Mouse (Mus musculus) MEL (cell line): Measurements from ENCODE around the gene Sept9. TPM values are rescaled to one million over a fixed set of nuclear protein-coding genes. Genes with fewer than 3 reads are reported as not detected.

Source experiments
- DNase-seq: peaks from one replicate; pipeline ENCODE4 v3.0.0; 2011; ENCODE audit warnings: low read depth, low spot score
- H3K27ac ChIP-seq: 2 replicates; pipeline ENCODE4 v1.5.1; 2012; ENCODE audit warnings: low read depth, mild to moderate bottlenecking, control low read depth, low read length, moderate library complexity; ENCODE audit not compliant: control insufficient read depth
- H3K27me3 ChIP-seq, 2 experiments: fragments of 150-350 bp in 1 of 2; sonication (generic) in 1 of 2; 2 replicates each; pipeline ENCODE4 v1.6.1; 2012; ENCODE audit warnings: low read length in 2 of 2, mild to moderate bottlenecking in 2 of 2, improper control_type of control experiment in 1 of 2, moderate library complexity in 1 of 2; ENCODE audit not compliant: insufficient read depth in 2 of 2, control insufficient read depth in 1 of 2
- H3K36me3 ChIP-seq, 2 experiments: 2 replicates each; pipeline ENCODE4 v1.6.1; 2012 to 2014; ENCODE audit warnings: low read length in 2 of 2, improper control_type of control experiment in 1 of 2, inconsistent platforms in 1 of 2, mild to moderate bottlenecking in 1 of 2; ENCODE audit not compliant: insufficient read depth in 2 of 2, control insufficient read depth in 1 of 2
- H3K4me1 ChIP-seq, 2 experiments: fragments of 150-350 bp in 1 of 2; sonication (generic) in 1 of 2; 2 replicates each; pipeline ENCODE4 v1.6.1; 2012; ENCODE audit warnings: low read length in 2 of 2, improper control_type of control experiment in 1 of 2, mild to moderate bottlenecking in 1 of 2; ENCODE audit not compliant: insufficient read depth in 2 of 2, control insufficient read depth in 1 of 2
- H3K4me3 ChIP-seq, 2 experiments: fragments of 150-350 bp in 1 of 2; sonication (generic) in 1 of 2; 2 replicates each; pipeline ENCODE4 v1.5.1; 2012; ENCODE audit warnings: low read depth in 2 of 2, low read length in 2 of 2, mild to moderate bottlenecking in 2 of 2, moderate library complexity in 2 of 2, control low read depth in 1 of 2, improper control_type of control experiment in 1 of 2; ENCODE audit not compliant: control insufficient read depth in 1 of 2, insufficient read depth in 1 of 2
- H3K79me2 ChIP-seq: 2 replicates; pipeline ENCODE4 v1.6.1; 2012; ENCODE audit warnings: mild to moderate bottlenecking, low read length, moderate library complexity; ENCODE audit not compliant: control insufficient read depth, poor library complexity, insufficient read depth
- H3K9ac ChIP-seq: 2 replicates; pipeline ENCODE4 v1.6.1; 2012; ENCODE audit warnings: low read depth, mild to moderate bottlenecking, control low read depth, low read length, moderate library complexity; ENCODE audit not compliant: control insufficient read depth, poor library complexity, severe bottlenecking
- H3K9me3 ChIP-seq: fragments of 150-350 bp; sonication (generic); replicated peaks from 2 replicates; pipeline ENCODE4 v1.6.1; 2012; ENCODE audit warnings: mild to moderate bottlenecking, low read length, improper control_type of control experiment, moderate library complexity; ENCODE audit not compliant: insufficient read depth
- BHLHE40 ChIP-seq: IDR thresholded peaks from 2 replicates; pipeline ENCODE4 v1.6.1; 2012; ENCODE audit warnings: low read depth, mild to moderate bottlenecking, inconsistent platforms, low read length, improper control_type of control experiment, borderline replicate concordance
- CHD1 ChIP-seq: IDR thresholded peaks from 2 replicates; pipeline ENCODE4 v1.6.1; 2012; ENCODE audit warnings: low read depth, mild to moderate bottlenecking, inconsistent platforms, low read length, improper control_type of control experiment
- CTCF ChIP-seq, 3 experiments: IDR thresholded peaks in 2 of 3; conservative IDR thresholded peaks in 1 of 3; 2 replicates each; pipeline ENCODE4 v1.5.1; 2011 to 2012; ENCODE audit warnings: low read length in 3 of 3, low read depth in 2 of 3, mild to moderate bottlenecking in 2 of 3, improper control_type of control experiment in 1 of 3, inconsistent platforms in 1 of 3, mixed read lengths in 1 of 3, moderate library complexity in 1 of 3; ENCODE audit not compliant: control insufficient read depth in 1 of 3, insufficient read depth in 1 of 3, poor library complexity in 1 of 3, severe bottlenecking in 1 of 3
- ELF1 ChIP-seq: IDR thresholded peaks from 2 replicates; pipeline ENCODE4 v1.6.1; 2014; ENCODE audit warnings: low read depth, mild to moderate bottlenecking, inconsistent platforms, low read length, improper control_type of control experiment, moderate library complexity
- ETS1 ChIP-seq: IDR thresholded peaks from 2 replicates; pipeline ENCODE4 v1.6.1; 2012; ENCODE audit warnings: low read depth, mild to moderate bottlenecking, inconsistent platforms, low read length, improper control_type of control experiment, moderate library complexity
- GABPA ChIP-seq: IDR thresholded peaks from 2 replicates; pipeline ENCODE4 v1.6.1; 2012; ENCODE audit warnings: low read depth, mild to moderate bottlenecking, inconsistent platforms, low read length, improper control_type of control experiment, moderate library complexity
- GATA1 ChIP-seq: IDR thresholded peaks from 2 replicates; pipeline ENCODE4 v1.6.1; 2011; ENCODE audit warnings: low read depth, low read length, improper control_type of control experiment
- HCFC1 ChIP-seq: IDR thresholded peaks from 2 replicates; pipeline ENCODE4 v1.6.1; 2012; ENCODE audit warnings: low read depth, mild to moderate bottlenecking, inconsistent platforms, low read length, improper control_type of control experiment, moderate library complexity
- MAX ChIP-seq: IDR thresholded peaks from 2 replicates; pipeline ENCODE4 v1.6.1; 2011; ENCODE audit warnings: low read length, improper control_type of control experiment
- MAZ ChIP-seq: IDR thresholded peaks from 2 replicates; pipeline ENCODE4 v1.6.1; 2012; ENCODE audit warnings: low read depth, mild to moderate bottlenecking, inconsistent platforms, low read length, improper control_type of control experiment
- MEF2A ChIP-seq: IDR thresholded peaks from 2 replicates; pipeline ENCODE4 v1.6.1; 2014; ENCODE audit warnings: low read depth, mild to moderate bottlenecking, inconsistent platforms, low read length, improper control_type of control experiment; ENCODE audit not compliant: poor library complexity, insufficient replicate concordance, severe bottlenecking; ENCODE audit errors: extremely low read depth
- MXI1 ChIP-seq: IDR thresholded peaks from 2 replicates; pipeline ENCODE4 v1.6.1; 2011; ENCODE audit warnings: mild to moderate bottlenecking, low read depth, low read length, improper control_type of control experiment
- MYB ChIP-seq: IDR thresholded peaks from 2 replicates; pipeline ENCODE4 v1.6.1; 2011; ENCODE audit warnings: mild to moderate bottlenecking, low read depth, low read length, improper control_type of control experiment
- MYC ChIP-seq: IDR thresholded peaks from 2 replicates; pipeline ENCODE4 v1.6.1; 2011; ENCODE audit warnings: low read depth, mild to moderate bottlenecking, low read length, improper control_type of control experiment, moderate library complexity
- NELFE ChIP-seq: IDR thresholded peaks from 2 replicates; pipeline ENCODE4 v1.6.1; 2011; ENCODE audit warnings: low read depth, low read length, improper control_type of control experiment
- NRF1 ChIP-seq: IDR thresholded peaks from 2 replicates; pipeline ENCODE4 v1.6.1; 2014; ENCODE audit warnings: low read depth, mild to moderate bottlenecking, inconsistent platforms, low read length, improper control_type of control experiment, moderate library complexity; ENCODE audit not compliant: poor library complexity, insufficient read depth, severe bottlenecking
- POLR2AphosphoS2 ChIP-seq: IDR thresholded peaks from 2 replicates; pipeline ENCODE4 v1.6.1; 2011; ENCODE audit warnings: low read length, improper control_type of control experiment
- POLR2AphosphoS5 ChIP-seq: IDR thresholded peaks from 2 replicates; pipeline ENCODE4 v1.6.1; 2012; ENCODE audit warnings: low read depth, borderline replicate concordance, mild to moderate bottlenecking, inconsistent platforms, low read length, moderate library complexity, mixed read lengths
- RAD21 ChIP-seq: IDR thresholded peaks from 2 replicates; pipeline ENCODE4 v1.6.1; 2011; ENCODE audit warnings: mild to moderate bottlenecking, low read depth, low read length, improper control_type of control experiment
- SIN3A ChIP-seq: IDR thresholded peaks from 2 replicates; pipeline ENCODE4 v1.6.1; 2012; ENCODE audit warnings: low read length, improper control_type of control experiment, inconsistent platforms
- SMC3 ChIP-seq: IDR thresholded peaks from 2 replicates; pipeline ENCODE4 v1.6.1; 2011; ENCODE audit warnings: low read depth, low read length, improper control_type of control experiment
- TAL1 ChIP-seq: IDR thresholded peaks from 2 replicates; pipeline ENCODE4 v1.6.1; 2012; ENCODE audit warnings: mild to moderate bottlenecking, inconsistent platforms, low read length, moderate library complexity, mixed read lengths
- TBP ChIP-seq: IDR thresholded peaks from 2 replicates; pipeline ENCODE4 v1.8.0; 2011; ENCODE audit warnings: low read depth, low read length, improper control_type of control experiment
- TCF12 ChIP-seq: IDR thresholded peaks from 2 replicates; pipeline ENCODE4 v1.6.1; 2014; ENCODE audit warnings: low read depth, mild to moderate bottlenecking, inconsistent platforms, low read length, improper control_type of control experiment, moderate library complexity
- USF1 ChIP-seq: IDR thresholded peaks from 2 replicates; pipeline ENCODE4 v1.6.1; 2014; ENCODE audit warnings: low read depth, mild to moderate bottlenecking, inconsistent platforms, low read length, improper control_type of control experiment, moderate library complexity
- USF2 ChIP-seq, 2 experiments: IDR thresholded peaks; 2 replicates each; pipeline ENCODE4 v1.6.1; 2011 to 2012; ENCODE audit warnings: improper control_type of control experiment in 2 of 2, low read length in 2 of 2, borderline replicate concordance in 1 of 2, inconsistent platforms in 1 of 2, low read depth in 1 of 2, mild to moderate bottlenecking in 1 of 2; ENCODE audit not compliant: insufficient read depth in 1 of 2
- ZKSCAN1 ChIP-seq: IDR thresholded peaks from 2 replicates; pipeline ENCODE4 v1.6.1; 2012; ENCODE audit warnings: low read depth, mild to moderate bottlenecking, inconsistent platforms, low read length, improper control_type of control experiment, moderate library complexity
- ZMIZ1 ChIP-seq: IDR thresholded peaks from 2 replicates; pipeline ENCODE4 v1.6.1; 2012; ENCODE audit warnings: low read depth, mild to moderate bottlenecking, inconsistent platforms, low read length, improper control_type of control experiment, moderate library complexity
- ZNF384 ChIP-seq: IDR thresholded peaks from 2 replicates; pipeline ENCODE4 v1.6.1; 2012; ENCODE audit warnings: low read depth, mild to moderate bottlenecking, inconsistent platforms, low read length, improper control_type of control experiment
- polyA plus RNA-seq, 2 experiments: library from polyadenylated mRNA; stranded (reverse) in 1 of 2; unstranded in 1 of 2; fragments of >175 nt in 1 of 2; fragments of >200 nt in 1 of 2; gene quantifications; 2 replicates each; pipeline versions ENCODE4 v1.2.1 to v1.2.4; 2012; ENCODE audit warnings: low replicate concordance in 2 of 2, low read depth in 1 of 2; ENCODE audit not compliant: insufficient read length in 2 of 2, insufficient read depth in 1 of 2, missing spikeins in 1 of 2
- total RNA-seq: library from RNA; depleted of rRNA; stranded (reverse); fragments of 300-350 nt; gene quantifications from 2 replicates; pipeline ENCODE4 v1.2.3, GENCODE M21; 2012

Gene Sept9
- total and polyA plus RNA-seq, 3 experiments = 49.7 to 196 (median 163) TPM

DNA sequence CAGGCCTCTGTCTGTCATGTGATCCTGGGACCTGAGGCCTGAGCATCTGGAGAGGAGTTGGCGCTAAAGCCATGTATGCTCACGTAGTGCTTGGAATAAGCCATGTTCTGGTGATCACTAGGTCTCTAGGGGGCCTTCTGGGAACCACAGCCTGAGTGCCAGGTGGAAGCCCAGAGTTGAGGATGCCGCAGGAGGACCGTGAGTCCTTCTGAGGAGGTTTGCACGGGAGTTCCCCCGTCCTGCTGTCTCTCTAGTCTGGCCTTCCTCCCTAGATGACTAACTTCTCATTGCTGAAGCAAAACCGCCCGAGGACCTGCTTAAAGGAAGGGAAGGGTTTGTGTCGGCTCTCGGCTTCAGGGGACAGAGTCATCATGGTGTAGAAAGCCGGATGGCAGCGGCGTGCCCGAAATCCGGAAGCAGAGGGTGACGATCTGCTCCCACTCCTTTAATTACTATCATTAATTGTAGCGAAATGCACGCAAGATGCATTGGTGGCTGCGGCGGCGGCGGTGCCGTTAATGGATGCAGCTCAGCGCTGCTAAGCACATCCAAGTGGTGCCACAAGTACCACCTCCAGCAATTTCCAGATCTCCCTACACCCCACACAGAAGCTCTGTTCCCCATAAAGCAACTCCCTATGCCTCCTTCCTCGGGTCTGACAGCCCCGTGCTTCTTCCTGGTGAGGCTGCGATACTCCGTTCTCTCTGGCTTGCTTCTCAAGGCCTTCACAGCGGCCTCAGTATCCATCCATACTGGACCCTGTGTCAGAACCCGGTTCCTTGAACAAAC is 92.0 kb downstream of the Sept9 start:
- Histone ChIP-seq H3K27me3 (no peaks in the 10 kb centered on the region), H3K4me1 (peaks cover 11 to 13% of the 10 kb centered on the region in 2 experiments), H3K36me3 (peaks cover 0 to 9% of the 10 kb centered on the region in 2 experiments; a peak in 2 of 4 replicates), H3K9me3 (no peaks in the 10 kb centered on the region), H3K4me3 (no peak overlapping the region), H3K9ac (no peak overlapping the region), H3K79me2 (no peaks in the 10 kb centered on the region), H3K27ac (no peak overlapping the region)
- TF ChIP-seq ZNF384 (no peak), SMC3 (no peak), ETS1 (no peak), RAD21 (no peak), TBP (no peak), GABPA (no peak)
- DNase-seq = no peak

DNA sequence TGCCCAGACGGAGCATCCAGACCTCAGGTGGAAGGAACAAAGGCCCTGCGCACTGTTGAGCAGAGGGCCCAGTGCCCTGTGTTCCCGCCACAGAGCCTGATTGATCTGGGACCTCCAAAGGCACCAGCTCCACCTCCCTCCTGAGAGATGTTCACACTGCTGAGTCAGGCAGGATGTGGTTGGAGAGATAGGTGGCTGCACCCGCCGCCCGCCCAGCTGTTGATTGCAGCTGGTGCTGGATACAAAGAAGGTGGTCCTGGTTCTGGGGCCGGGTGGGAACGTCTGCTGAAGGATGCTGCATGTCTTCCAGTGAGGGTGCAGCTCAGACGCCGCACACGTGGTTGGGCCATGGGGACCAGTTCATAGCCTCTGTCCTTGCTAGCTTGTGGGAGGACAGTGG is 93.0 kb downstream of the Sept9 start:
- no peaks in the 10 kb centered on the region for H3K79me2 ChIP-seq
- H3K27ac ChIP-seq = peak overlapping the region; percentile 12
- H3K4me1 ChIP-seq = peaks cover 11 to 21% of the 10 kb centered on the region in 2 experiments
- no peaks in the 10 kb centered on the region for H3K9me3 ChIP-seq
- peak overlapping the region; percentile 5; the same call in 1 of the 2 replicates for H3K9ac ChIP-seq
- no peak overlapping the region for H3K4me3 ChIP-seq
- H3K36me3 ChIP-seq = peaks cover 0 to 10% of the 10 kb centered on the region in 2 experiments; a peak in 2 of 4 replicates
- no peaks in the 10 kb centered on the region for H3K27me3 ChIP-seq
- peak; percentile 92 for DNase-seq
- no peak for TF ChIP-seq USF2 (IDR thresholded peaks at IDR 0.05; ENCODE audit: borderline replicate concordance in 1 of 2, insufficient read depth in 1 of 2, low read depth in 1 of 2, low read length in 2 of 2)
- TF ChIP-seq ZNF384 = no peak
- TF ChIP-seq MYB = no peak
- TF ChIP-seq MAZ = peak; percentile 58; the same call in 1 of the 2 replicates
- TF ChIP-seq NELFE = 0 out of 2 replicates have a peak, but pooled peaks have one; percentile 4
- TF ChIP-seq TCF12 = peak; percentile 92
- no peak for TF ChIP-seq HCFC1
- peak; percentile 91 for TF ChIP-seq SIN3A
- no peak for TF ChIP-seq TBP
- no peak; the same call in 1 of the 2 replicates for TF ChIP-seq MAX
- peak; percentile 75; the same call in 1 of the 2 replicates for TF ChIP-seq BHLHE40
- TF ChIP-seq CHD1 = no peak
- TF ChIP-seq MEF2A = no peak
- peak; percentile 75 for TF ChIP-seq GATA1
- TF ChIP-seq NRF1 = no peak
- TF ChIP-seq USF1 = no peak
- no peak for TF ChIP-seq POLR2AphosphoS2
- no peak for TF ChIP-seq MXI1
- TF ChIP-seq TAL1 = peak; percentile 60
- TF ChIP-seq POLR2AphosphoS5 = no peak
- TF ChIP-seq ETS1 = peak; percentile 99
- peak; percentile 23; the same call in 1 of the 2 replicates for TF ChIP-seq SMC3
- TF ChIP-seq CTCF (IDR thresholded peaks at IDR 0.05 in 2 of 3, conservative IDR thresholded peaks at IDR 0.05 in 1 of 3; ENCODE audit: control insufficient read depth in 1 of 3, insufficient read depth in 1 of 3, low read depth in 2 of 3, low read length in 3 of 3, poor library complexity in 1 of 3, severe bottlenecking in 1 of 3) = no peak
- no peak for TF ChIP-seq ZKSCAN1
- TF ChIP-seq ELF1 = no peak
- no peak for TF ChIP-seq ZMIZ1
- TF ChIP-seq MYC = no peak; the same call in 1 of the 2 replicates
